Mouse (Mus musculus) myocyte (in vitro differentiated cells): ENCODE data around the gene Lat2. TPM values are rescaled to one million over a fixed set of nuclear protein-coding genes. Genes with fewer than 3 reads are reported as not detected.

Experiments used
- H3K27me3 ChIP-seq: one replicate; pipeline ENCODE4 v1.6.1; 2011; ENCODE audit not compliant: control insufficient read depth, insufficient read depth, insufficient read length
- H3K36me3 ChIP-seq: one replicate; pipeline ENCODE4 v1.6.1; 2011; ENCODE audit not compliant: control insufficient read depth, insufficient read depth
- H3K4me2 ChIP-seq: one replicate; pipeline ENCODE4 v1.6.1; 2011; ENCODE audit warnings: low read depth, control low read depth
- H3K4me3 ChIP-seq: one replicate; pipeline ENCODE4 v1.5.1; 2011; ENCODE audit warnings: mild to moderate bottlenecking, control low read depth, moderate library complexity
- H3K79me2 ChIP-seq: one replicate; pipeline ENCODE4 v1.6.1; 2011; ENCODE audit not compliant: control insufficient read depth, insufficient read depth
- H3ac ChIP-seq: one replicate; pipeline ENCODE4 v1.6.1; 2011; ENCODE audit not compliant: control insufficient read depth, insufficient read length
- CEBPB ChIP-seq: IDR thresholded peaks from 2 replicates; pipeline ENCODE4 v1.6.1; 2011; ENCODE audit warnings: mild to moderate bottlenecking, moderate library complexity; ENCODE audit not compliant: poor library complexity, insufficient read depth, severe bottlenecking
- MYOD1 ChIP-seq, 3 experiments: IDR thresholded peaks; one replicate each; pipeline ENCODE4 v1.6.1; 2011; ENCODE audit warnings: control low read depth in 2 of 3, low read depth in 2 of 3, mild to moderate bottlenecking in 2 of 3, moderate library complexity in 1 of 3; ENCODE audit not compliant: insufficient read length in 2 of 3, control insufficient read depth in 1 of 3
- MYOG ChIP-seq, 3 experiments: IDR thresholded peaks; one replicate each; pipeline ENCODE4 v1.6.1; 2011; ENCODE audit warnings: control low read depth in 2 of 3, low read depth in 2 of 3, mild to moderate bottlenecking in 2 of 3; ENCODE audit not compliant: insufficient read length in 2 of 3, control insufficient read depth in 1 of 3, insufficient read depth in 1 of 3
- POLR2A ChIP-seq: IDR thresholded peaks from one replicate; pipeline ENCODE4 v1.6.1; 2011; ENCODE audit warnings: low read depth, mild to moderate bottlenecking, control low read depth, moderate library complexity; ENCODE audit not compliant: insufficient read length
- POLR2AphosphoS2 ChIP-seq: IDR thresholded peaks from one replicate; pipeline ENCODE4 v1.6.1; 2011; ENCODE audit warnings: low read depth, control low read depth; ENCODE audit not compliant: insufficient read length
- REST ChIP-seq: IDR thresholded peaks from one replicate; pipeline ENCODE4 v1.6.1; 2011; ENCODE audit warnings: mild to moderate bottlenecking, control low read depth, moderate library complexity; ENCODE audit not compliant: insufficient read depth, insufficient read length
- SRF ChIP-seq: IDR thresholded peaks from one replicate; pipeline ENCODE4 v1.6.1; 2011; ENCODE audit warnings: low read depth; ENCODE audit not compliant: control insufficient read depth, insufficient read length
- TCF12 ChIP-seq: IDR thresholded peaks from one replicate; pipeline ENCODE4 v1.6.1; 2011; ENCODE audit warnings: mild to moderate bottlenecking, control low read depth; ENCODE audit not compliant: poor library complexity, insufficient read depth, severe bottlenecking
- TCF3 ChIP-seq: IDR thresholded peaks from one replicate; pipeline ENCODE4 v1.6.1; 2011; ENCODE audit warnings: low read depth, control low read depth; ENCODE audit not compliant: insufficient read length
- USF1 ChIP-seq: IDR thresholded peaks from one replicate; pipeline ENCODE4 v1.6.1; 2011; ENCODE audit warnings: low read depth, mild to moderate bottlenecking, control low read depth, moderate library complexity
- polyA plus RNA-seq: library from polyadenylated mRNA; unstranded; fragments of >200 nt; fragmentation: generic; extraction: Trizol; gene quantifications from one replicate; pipeline ENCODE4 v1.2.1, GENCODE M21; 2012; ENCODE audit warnings: missing spikeins

Gene Lat2
- polyA plus RNA-seq, 1 experiment, result 0.59 TPM

GRCm38 (mm10) chr5:134622069-134622468 lies 7.2 kb upstream of the Lat2 start:
- Histone ChIP-seq H3ac (no peak overlapping the region), H3K4me2 (no peak overlapping the region), H3K36me3 (peaks cover 73% of the 10 kb centered on the region), H3K27me3 (no peaks in the 10 kb centered on the region), H3K79me2 (peaks cover 17% of the 10 kb centered on the region), H3K4me3 (no peak overlapping the region)
- TF ChIP-seq SRF, result no peak
- TF ChIP-seq CEBPB, result no peak
- TF ChIP-seq TCF12, result no peak
- no peak for TF ChIP-seq POLR2A
- no peak for TF ChIP-seq POLR2AphosphoS2
- TF ChIP-seq TCF3, result no peak
- TF ChIP-seq USF1, result no peak
- TF ChIP-seq REST, result no peak
- no peak for TF ChIP-seq MYOG (IDR thresholded peaks at IDR 0.05; ENCODE audit: control insufficient read depth in 1 of 3, insufficient read depth in 1 of 3, insufficient read length in 2 of 3, low read depth in 2 of 3)

- Histone ChIP-seq H3K4me2 (no peak overlapping the region), H3K4me3 (no peak overlapping the region), H3K36me3 (peaks cover 64% of the 10 kb centered on the region), H3ac (no peak overlapping the region), H3K79me2 (peaks cover 8% of the 10 kb centered on the region), H3K27me3 (no peaks in the 10 kb centered on the region)
- TF ChIP-seq TCF12, result no peak
- TF ChIP-seq MYOG (IDR thresholded peaks at IDR 0.05; ENCODE audit: control insufficient read depth in 1 of 3, insufficient read depth in 1 of 3, insufficient read length in 2 of 3, low read depth in 2 of 3), result peak in 1 of 3 experiments; percentile 56
Measured at GRCm38 (mm10) chr5:134621099-134621640, 6.3 kb upstream of the Lat2 start.

GRCm38 (mm10) chr5:134620457-134620856 lies 5.6 kb upstream of the Lat2 start:
- Histone ChIP-seq H3ac (no peak overlapping the region), H3K36me3 (peaks cover 62% of the 10 kb centered on the region), H3K4me3 (no peak overlapping the region), H3K4me2 (no peak overlapping the region), H3K27me3 (no peaks in the 10 kb centered on the region), H3K79me2 (peaks cover 3% of the 10 kb centered on the region)
- TF ChIP-seq POLR2AphosphoS2, result no peak

GRCm38 (mm10) chr5:134617071-134617470 lies 2.2 kb upstream of the Lat2 start:
- H3K4me3 ChIP-seq, result no peak overlapping the region
- TF ChIP-seq MYOG (IDR thresholded peaks at IDR 0.05; ENCODE audit: control insufficient read depth in 1 of 3, insufficient read depth in 1 of 3, insufficient read length in 2 of 3, low read depth in 2 of 3) (no peak), POLR2AphosphoS2 (peak; percentile 74)
- H3ac ChIP-seq, result no peak overlapping the region
- H3K4me2 ChIP-seq, result no peak overlapping the region
- H3K27me3 ChIP-seq, result no peaks in the 10 kb centered on the region
- H3K79me2 ChIP-seq, result no peaks in the 10 kb centered on the region
- peaks cover 33% of the 10 kb centered on the region for H3K36me3 ChIP-seq

- H3K4me2 ChIP-seq, result no peak overlapping the region
- no peak overlapping the region for H3ac ChIP-seq
- no peak for TF ChIP-seq REST
- no peak for TF ChIP-seq POLR2AphosphoS2
- peak in 1 of 3 experiments; percentile 41 for TF ChIP-seq MYOD1 (IDR thresholded peaks at IDR 0.05; ENCODE audit: control insufficient read depth in 1 of 3, insufficient read length in 2 of 3, low read depth in 2 of 3)
- H3K27me3 ChIP-seq, result no peaks in the 10 kb centered on the region
- H3K4me3 ChIP-seq, result no peak overlapping the region
- H3K36me3 ChIP-seq, result peaks cover 26% of the 10 kb centered on the region
- H3K79me2 ChIP-seq, result no peaks in the 10 kb centered on the region
Measured at GRCm38 (mm10) chr5:134615780-134616179, 955 bp upstream of the Lat2 start.

- peak; percentile 62 for TF ChIP-seq POLR2AphosphoS2
- no peak for TF ChIP-seq TCF12
- Histone ChIP-seq H3K27me3 (no peaks in the 10 kb centered on the region), H3K4me2 (no peak overlapping the region), H3K4me3 (no peak overlapping the region), H3K79me2 (no peaks in the 10 kb centered on the region), H3K36me3 (peaks cover 26% of the 10 kb centered on the region), H3ac (no peak overlapping the region)
Measured at GRCm38 (mm10) chr5:134615380-134615779, 555 bp upstream of the Lat2 start.
